Mouse (Mus musculus): Measurements from ENCODE around the gene Dkkl1. TPM values are rescaled to one million over a fixed set of nuclear protein-coding genes. Genes with fewer than 3 reads are reported as not detected.

Dkkl1 gene
- polyA plus RNA-seq, 1 experiment from 2014 or later = 1.4 TPM

DNA sequence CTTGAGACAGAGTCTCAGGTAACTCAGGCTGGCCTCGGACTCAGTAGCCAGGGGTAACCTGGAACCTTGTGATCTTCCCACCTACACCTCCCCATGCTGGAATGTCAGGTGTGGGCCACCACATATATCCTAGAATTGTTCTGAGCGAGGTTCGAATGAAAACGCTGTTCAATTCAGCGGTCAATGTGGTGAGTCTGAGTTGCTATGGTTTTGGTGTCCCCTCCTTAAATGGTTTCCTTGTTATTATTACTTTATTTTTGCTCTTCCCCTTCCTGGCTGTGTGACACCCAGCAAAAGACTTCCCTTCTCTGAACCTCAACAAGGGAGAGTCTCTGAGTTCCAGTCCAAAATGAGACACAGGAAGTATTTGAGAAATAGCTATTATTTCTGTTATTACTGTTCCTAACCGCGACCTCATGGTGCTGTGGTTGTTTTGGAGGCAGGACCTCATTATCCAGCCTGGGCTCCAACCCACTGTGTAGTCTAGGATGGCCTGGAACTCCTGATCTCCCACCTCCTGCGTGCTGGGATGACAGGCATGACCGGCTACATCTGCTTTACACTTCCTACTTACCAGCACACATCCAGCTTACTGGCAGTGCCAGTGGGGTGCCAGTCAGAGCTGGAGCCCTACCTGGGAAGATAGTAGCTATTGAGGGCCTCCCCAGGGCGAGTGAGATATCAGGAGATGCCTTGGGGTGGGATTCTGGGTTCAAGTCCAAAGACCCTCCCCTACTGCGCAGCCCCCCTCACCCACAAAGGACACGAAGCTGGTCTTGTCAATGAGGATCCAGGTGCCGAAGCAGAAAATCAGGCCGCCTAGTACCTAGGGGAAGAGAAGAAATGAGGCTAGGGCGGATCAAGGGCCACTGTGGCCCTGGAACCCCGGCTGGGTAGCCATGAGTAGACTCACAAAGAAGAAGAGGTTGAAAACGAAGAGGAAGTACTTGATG lies 26.1 kb upstream of the Dkkl1 start:
- peaks cover 33% of the 10 kb centered on the region for H3K4me1 ChIP-seq
- H3K9me3 ChIP-seq = no peaks in the 10 kb centered on the region
- peaks cover 3% of the 10 kb centered on the region; the same call in 1 of the 2 replicates for H3K36me3 ChIP-seq
- H3K9ac ChIP-seq = no peak overlapping the region
- H3K4me3 ChIP-seq = no peak overlapping the region
- no peak overlapping the region for H3K4me2 ChIP-seq (replicated peaks)
- 77% methylated on average over 17 of the region's 17 CpGs for WGBS
- ATAC-seq (ENCODE audit: insufficient number of reproducible peaks, insufficient read depth, low FRiP score, low TSS enrichment) = no peak
- H3K27me3 ChIP-seq = peaks cover 28% of the 10 kb centered on the region
- no peak overlapping the region for H3K27ac ChIP-seq

DNA sequence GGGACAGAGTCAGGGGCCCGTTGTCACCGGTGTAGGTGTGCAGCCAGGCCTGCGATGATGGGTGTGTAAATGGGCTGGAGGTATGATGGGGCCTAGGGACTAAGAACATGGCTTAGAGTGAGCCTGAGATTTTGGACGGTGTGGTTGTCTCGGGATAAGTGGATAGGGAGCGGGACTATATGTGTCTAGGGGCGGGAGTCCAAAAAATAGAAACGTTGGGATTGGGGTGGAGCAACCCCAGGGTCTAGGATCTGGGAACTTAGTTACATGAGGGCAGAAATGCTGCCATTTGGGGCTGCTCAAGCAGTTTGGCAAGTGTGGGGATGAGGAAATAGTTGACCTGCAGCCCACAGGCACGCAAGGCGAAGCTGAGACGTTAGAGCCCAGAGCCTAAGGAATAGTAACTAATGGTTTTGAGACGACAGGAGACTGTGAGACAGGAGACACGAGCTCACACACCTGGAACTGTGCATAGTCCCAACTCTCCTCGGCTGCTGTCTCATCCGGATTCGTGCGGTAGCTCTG lies 23.8 kb upstream of the Dkkl1 start:
- peaks cover 33% of the 10 kb centered on the region for H3K4me1 ChIP-seq
- WGBS = 27% methylated on average over 17 of the region's 17 CpGs
- peaks cover 25% of the 10 kb centered on the region for H3K36me3 ChIP-seq

DNA sequence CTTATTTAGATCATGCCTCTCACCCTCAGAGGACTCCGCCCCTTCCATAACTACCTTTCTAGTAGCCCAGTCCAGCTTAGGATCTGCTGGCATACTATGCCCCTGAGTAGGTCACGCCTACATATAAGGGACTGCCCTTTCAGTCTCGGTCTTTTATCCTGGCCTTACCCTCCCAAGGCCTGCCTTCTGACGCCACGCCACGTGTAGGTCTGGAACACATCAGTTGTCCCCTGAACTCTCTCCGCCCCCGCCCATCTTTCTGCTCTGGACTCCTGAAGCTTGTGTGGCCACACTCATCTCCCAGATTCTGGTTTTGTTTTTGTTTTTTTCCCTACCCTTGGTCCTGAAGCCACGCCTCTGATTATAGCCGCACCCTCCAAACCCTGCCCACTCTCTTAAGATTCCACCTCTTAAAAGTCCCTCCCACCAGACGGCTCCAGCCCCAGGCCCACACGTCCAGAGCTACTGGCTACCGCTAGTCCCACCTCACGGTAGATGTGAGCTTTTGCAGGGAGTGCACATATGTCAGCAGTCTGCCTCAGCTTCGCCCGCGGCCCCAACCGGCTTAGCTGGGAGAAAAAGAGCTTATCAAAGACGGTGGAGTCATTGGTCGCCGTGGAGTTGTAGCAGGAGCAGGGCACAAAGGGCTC lies 23.1 kb upstream of the Dkkl1 start:
- Histone ChIP-seq H3K27ac (peak overlapping the region; percentile 69), H3K4me3 (peak overlapping the region; percentile 16; the same call in 1 of the 2 replicates), H3K9ac (peak overlapping the region; percentile 41; the same call in 1 of the 2 replicates), H3K27me3 (peaks cover 24% of the 10 kb centered on the region), H3K4me1 (peaks cover 28% of the 10 kb centered on the region), H3K4me2 (replicated peaks) (peak overlapping the region; percentile 48), H3K9me3 (no peaks in the 10 kb centered on the region), H3K36me3 (peaks cover 25% of the 10 kb centered on the region)
- WGBS = 3% methylated on average over 21 of the region's 21 CpGs
- ATAC-seq (ENCODE audit: insufficient number of reproducible peaks, insufficient read depth, low FRiP score, low TSS enrichment) = peak; percentile 76

More for the DNA sequence above, 23.8 kb upstream of the Dkkl1 start:
- Histone ChIP-seq H3K9ac (peak overlapping the region; percentile 41; the same call in 1 of the 2 replicates), H3K4me2 (replicated peaks) (peak overlapping the region; percentile 48), H3K4me3 (peak overlapping the region; percentile 16; the same call in 1 of the 2 replicates), H3K27ac (peak overlapping the region; percentile 69), H3K9me3 (no peaks in the 10 kb centered on the region), H3K27me3 (peaks cover 28% of the 10 kb centered on the region)
- ATAC-seq (ENCODE audit: insufficient number of reproducible peaks, insufficient read depth, low FRiP score, low TSS enrichment) = no peak

DNA sequence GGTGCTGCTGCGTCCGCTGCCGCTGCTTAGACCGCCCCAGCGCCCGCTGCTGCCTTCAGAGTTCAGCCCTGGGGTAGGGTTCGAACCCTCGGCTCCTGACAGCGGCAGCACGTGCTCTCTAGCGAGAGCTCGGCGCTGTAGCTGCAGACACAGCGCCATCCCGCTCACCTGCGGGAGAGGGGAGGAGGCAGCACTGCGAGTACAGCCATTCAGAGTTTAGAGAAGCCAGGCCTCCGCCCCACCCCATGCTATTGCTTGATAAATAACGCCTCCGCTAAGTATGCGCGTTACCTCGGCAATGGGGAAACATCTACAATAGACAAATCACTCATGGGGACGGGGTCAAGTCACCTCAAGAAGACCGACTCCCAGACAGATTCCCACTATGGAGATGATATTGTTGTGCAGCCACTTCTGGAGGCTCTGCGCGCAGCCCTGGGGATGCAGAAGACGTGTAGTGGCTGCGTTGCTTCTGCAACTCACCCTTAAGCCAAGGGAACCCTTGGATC lies 22.4 kb upstream of the Dkkl1 start:
- no peak overlapping the region; the same call in 1 of the 2 replicates for H3K4me3 ChIP-seq
- 11% methylated on average over 29 of the region's 29 CpGs for WGBS
- peaks cover 31% of the 10 kb centered on the region for H3K36me3 ChIP-seq
- H3K4me1 ChIP-seq = peaks cover 28% of the 10 kb centered on the region
- H3K27me3 ChIP-seq = peaks cover 22% of the 10 kb centered on the region
- ATAC-seq (ENCODE audit: insufficient number of reproducible peaks, insufficient read depth, low FRiP score, low TSS enrichment) = no peak
- no peak overlapping the region; the same call in 1 of the 2 replicates for H3K9ac ChIP-seq
- H3K4me2 ChIP-seq (replicated peaks) = peak overlapping the region; percentile 48
- no peaks in the 10 kb centered on the region for H3K9me3 ChIP-seq
- peak overlapping the region; percentile 55; the same call in 1 of the 2 replicates for H3K27ac ChIP-seq

DNA sequence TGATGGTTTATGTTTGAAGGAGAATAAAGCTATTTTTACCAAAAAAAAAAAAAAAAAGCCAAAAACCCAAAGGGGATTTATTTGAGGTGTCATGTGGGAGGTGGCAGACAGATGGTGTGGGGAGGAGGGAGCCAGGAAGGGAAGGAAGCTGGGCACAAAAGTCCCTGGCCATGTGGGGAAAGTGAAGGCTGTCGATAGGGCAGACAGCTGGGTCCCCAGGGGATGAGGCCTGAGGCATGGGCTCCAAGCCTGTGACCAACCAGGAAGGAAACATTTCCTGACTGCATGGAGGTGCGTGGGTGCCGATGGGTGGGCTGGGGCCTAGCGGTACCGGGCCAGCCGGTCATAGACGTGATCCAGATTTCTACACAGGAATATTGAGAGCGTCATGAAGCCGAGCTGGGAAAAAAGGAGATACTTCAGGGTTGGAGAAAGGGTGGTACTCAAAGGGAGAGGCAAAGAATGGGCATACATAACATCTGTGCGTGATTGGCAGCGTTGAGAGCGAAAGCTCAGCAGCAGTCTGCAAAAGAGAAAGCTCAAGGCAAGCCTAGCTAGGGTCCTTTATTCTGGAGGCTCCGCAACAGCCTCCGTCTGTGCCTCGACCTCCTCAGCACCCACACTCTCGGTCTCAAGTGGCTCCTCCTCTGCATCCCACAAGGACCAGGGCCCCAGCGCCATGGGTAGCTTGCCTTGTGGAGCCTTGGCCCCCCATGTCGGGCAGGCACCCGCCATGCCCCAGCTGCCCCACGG lies 21.8 kb upstream of the Dkkl1 start:
- Histone ChIP-seq H3K9ac (no peak overlapping the region; the same call in 1 of the 2 replicates), H3K36me3 (peaks cover 37% of the 10 kb centered on the region), H3K9me3 (no peaks in the 10 kb centered on the region), H3K4me3 (no peak overlapping the region), H3K27me3 (peaks cover 16% of the 10 kb centered on the region), H3K4me1 (peaks cover 28% of the 10 kb centered on the region), H3K27ac (peak overlapping the region; percentile 55; the same call in 1 of the 2 replicates), H3K4me2 (replicated peaks) (peak overlapping the region; percentile 48; the same call in 1 of the 2 replicates)
- 25% methylated on average over 20 of the region's 20 CpGs for WGBS
- no peak for ATAC-seq (ENCODE audit: insufficient number of reproducible peaks, insufficient read depth, low FRiP score, low TSS enrichment)

DNA sequence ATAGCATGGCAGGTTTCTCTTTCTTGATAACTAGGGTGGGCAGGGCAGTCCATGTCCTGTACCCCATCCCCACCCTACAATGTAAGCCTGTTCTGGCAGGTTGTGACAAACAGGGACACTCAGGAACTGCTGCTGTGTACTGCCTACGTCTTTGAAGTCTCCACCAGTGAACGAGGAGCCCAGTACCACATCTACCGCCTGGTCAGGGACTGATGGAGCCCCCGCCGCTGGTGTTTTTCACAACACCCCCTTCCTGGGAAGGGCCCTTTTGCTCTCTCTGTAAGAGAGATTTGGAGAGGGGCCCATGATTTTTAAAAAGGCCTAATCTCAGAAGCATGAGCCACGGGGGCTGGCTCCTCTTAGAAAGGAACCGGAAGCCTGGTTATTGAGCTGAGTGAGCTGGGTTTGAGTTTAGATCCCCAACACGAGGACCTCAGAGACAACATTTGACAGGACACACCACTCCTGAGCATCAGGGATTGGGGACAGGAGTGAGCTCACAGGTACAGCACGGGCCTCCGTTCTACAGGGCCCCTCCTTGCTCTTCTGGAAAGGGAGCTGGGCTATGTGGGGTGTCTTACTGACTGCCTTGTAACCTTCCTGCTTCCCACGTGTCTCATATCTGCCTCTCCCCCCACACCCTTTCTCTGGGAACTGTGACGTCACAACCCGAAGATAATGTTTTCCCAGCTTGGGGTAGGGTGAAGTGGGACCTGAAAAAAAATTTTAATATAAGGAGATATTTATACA lies 20.9 kb upstream of the Dkkl1 start:
- peaks cover 9% of the 10 kb centered on the region; the same call in 1 of the 2 replicates for H3K27me3 ChIP-seq
- H3K27ac ChIP-seq = no peak overlapping the region
- ATAC-seq (ENCODE audit: insufficient number of reproducible peaks, insufficient read depth, low FRiP score, low TSS enrichment) = no peak
- no peak overlapping the region for H3K4me3 ChIP-seq
- H3K9me3 ChIP-seq = no peaks in the 10 kb centered on the region
- H3K9ac ChIP-seq = no peak overlapping the region
- WGBS = 68% methylated on average over 13 of the region's 13 CpGs
- H3K4me2 ChIP-seq (replicated peaks) = no peak overlapping the region
- H3K36me3 ChIP-seq = peaks cover 46% of the 10 kb centered on the region
- H3K4me1 ChIP-seq = peaks cover 28% of the 10 kb centered on the region

DNA sequence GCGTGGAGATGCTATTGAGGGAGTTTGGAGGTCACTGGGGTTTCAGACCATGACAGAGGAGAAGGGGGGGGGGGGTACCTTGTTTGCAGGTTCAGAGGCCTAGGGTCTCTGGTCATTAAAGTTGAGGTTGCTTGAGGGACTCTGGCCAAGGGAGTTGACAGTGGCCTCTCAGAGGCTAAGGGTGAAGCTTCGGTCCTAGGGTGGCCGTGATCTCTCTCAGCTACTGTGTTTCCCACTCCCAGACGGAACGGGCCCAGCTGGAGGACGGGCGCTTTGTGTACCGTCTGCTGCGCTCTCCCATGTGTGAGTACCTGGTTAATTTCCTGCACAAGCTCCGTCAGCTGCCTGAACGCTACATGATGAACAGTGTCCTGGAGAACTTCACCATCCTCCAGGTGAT lies 20.0 kb upstream of the Dkkl1 start:
- H3K36me3 ChIP-seq = peaks cover 54% of the 10 kb centered on the region
- H3K27me3 ChIP-seq = peaks cover 6% of the 10 kb centered on the region; the same call in 1 of the 2 replicates
- 87% methylated on average over 11 of the region's 11 CpGs for whole genome bisulfite sequencing
- no peak overlapping the region for H3K27ac ChIP-seq
- H3K4me2 ChIP-seq (replicated peaks) = no peak overlapping the region
- ATAC-seq (ENCODE audit: insufficient number of reproducible peaks, insufficient read depth, low FRiP score, low TSS enrichment) = no peak
- H3K4me3 ChIP-seq = no peak overlapping the region
- H3K4me1 ChIP-seq = peaks cover 28% of the 10 kb centered on the region
- H3K9ac ChIP-seq = no peak overlapping the region
- H3K9me3 ChIP-seq = no peaks in the 10 kb centered on the region

DNA sequence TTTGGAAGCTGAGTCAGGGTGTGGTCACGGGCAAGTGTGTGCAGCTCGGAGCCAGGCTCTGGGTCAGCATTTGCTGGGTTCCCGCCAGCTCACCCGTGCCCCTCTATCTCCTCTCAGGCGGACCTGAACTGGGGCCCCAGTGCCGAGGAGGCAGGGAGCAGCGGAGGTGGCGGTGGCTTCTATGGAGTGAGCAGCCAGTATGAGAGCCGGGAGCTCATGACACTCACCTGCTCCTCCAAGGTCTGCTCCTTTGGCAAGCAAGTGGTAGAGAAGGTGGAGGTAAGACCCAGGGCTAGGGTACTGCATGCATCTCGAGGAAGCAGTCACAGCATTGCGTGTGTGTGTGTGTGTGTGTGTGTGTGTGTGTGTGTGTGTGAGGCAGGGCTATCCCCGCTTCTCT lies 19.2 kb upstream of the Dkkl1 start:
- no peak overlapping the region for H3K4me3 ChIP-seq
- no peak for ATAC-seq (ENCODE audit: insufficient number of reproducible peaks, insufficient read depth, low FRiP score, low TSS enrichment)
- peaks cover 28% of the 10 kb centered on the region for H3K4me1 ChIP-seq
- 0 out of 2 replicates have a peak, but pooled peaks cover 4% of the 10 kb centered on the region for H3K27me3 ChIP-seq
- H3K9me3 ChIP-seq = no peaks in the 10 kb centered on the region
- WGBS = 93% methylated on average over 12 of the region's 12 CpGs
- H3K9ac ChIP-seq = no peak overlapping the region
- H3K27ac ChIP-seq = no peak overlapping the region
- no peak overlapping the region for H3K4me2 ChIP-seq (replicated peaks)
- peaks cover 61% of the 10 kb centered on the region for H3K36me3 ChIP-seq

DNA sequence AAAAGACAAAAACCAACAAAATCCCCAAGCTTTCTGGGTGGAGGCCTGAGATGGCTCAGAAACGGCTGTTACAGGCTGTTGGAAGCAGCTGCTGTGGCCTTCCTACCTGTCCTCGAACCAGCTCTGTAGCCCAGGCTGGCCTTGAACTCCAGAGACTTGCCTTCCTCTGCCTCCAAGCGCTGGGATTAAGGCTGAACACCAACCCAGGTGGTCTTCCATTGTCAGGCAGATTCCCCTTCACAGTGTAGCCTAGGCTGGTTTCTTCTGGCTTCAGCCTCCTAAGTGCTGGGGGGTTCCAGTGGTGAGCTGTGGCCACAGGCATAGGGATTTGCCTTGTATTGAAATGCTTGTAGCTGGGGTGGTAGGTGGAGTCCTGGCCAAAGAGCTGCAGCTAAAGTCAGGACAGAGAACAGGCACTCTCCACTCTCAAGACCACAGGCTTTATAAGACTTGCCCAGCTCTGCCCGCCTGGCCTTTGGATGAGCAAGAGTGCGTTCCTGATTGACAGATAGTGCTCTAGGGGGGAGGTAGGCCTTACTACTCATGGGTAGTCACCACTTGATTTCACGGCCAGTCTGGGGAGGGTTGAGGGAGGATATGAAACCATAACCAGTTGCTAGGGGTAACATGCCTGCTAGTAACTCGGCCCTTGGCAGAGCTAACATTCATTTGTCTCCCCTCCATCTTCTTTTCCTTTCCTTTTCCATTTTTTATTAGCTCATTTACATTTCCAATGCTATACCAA lies 17.7 kb upstream of the Dkkl1 start:
- no peak for ATAC-seq (ENCODE audit: insufficient number of reproducible peaks, insufficient read depth, low FRiP score, low TSS enrichment)
- H3K27me3 ChIP-seq = no peaks in the 10 kb centered on the region
- peaks cover 77% of the 10 kb centered on the region for H3K36me3 ChIP-seq
- no peaks in the 10 kb centered on the region for H3K9me3 ChIP-seq
- peaks cover 16% of the 10 kb centered on the region for H3K4me1 ChIP-seq
- H3K27ac ChIP-seq = no peak overlapping the region
- H3K4me2 ChIP-seq (replicated peaks) = no peak overlapping the region
- 91% methylated on average over 7 of the region's 7 CpGs for WGBS
- H3K9ac ChIP-seq = no peak overlapping the region
- no peak overlapping the region for H3K4me3 ChIP-seq

DNA sequence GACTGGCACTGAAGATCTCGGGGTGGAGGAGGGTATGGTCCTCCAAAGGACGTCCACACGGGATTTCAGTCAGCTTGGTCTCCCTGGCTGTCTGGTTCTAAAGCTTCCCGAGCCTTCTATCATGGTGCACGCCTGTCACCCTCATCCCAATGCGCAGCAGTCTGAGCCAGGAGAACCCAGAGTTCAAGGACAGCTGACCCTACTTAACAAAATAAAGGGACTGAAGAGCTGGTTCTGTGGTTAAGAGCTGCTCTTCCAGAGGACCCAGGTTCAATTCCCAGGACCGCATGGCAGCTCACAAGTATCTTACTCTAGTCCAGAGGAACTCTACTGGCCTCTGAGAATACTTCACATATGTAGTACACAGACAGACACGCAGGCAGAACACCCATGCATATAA lies 17.1 kb upstream of the Dkkl1 start:
- ATAC-seq (ENCODE audit: insufficient number of reproducible peaks, insufficient read depth, low FRiP score, low TSS enrichment) = no peak
- Histone ChIP-seq H3K27ac (no peak overlapping the region), H3K27me3 (no peaks in the 10 kb centered on the region), H3K9me3 (no peaks in the 10 kb centered on the region), H3K4me3 (no peak overlapping the region), H3K9ac (no peak overlapping the region), H3K36me3 (peaks cover 83% of the 10 kb centered on the region), H3K4me2 (replicated peaks) (no peak overlapping the region), H3K4me1 (peaks cover 10% of the 10 kb centered on the region)
- 97% methylated on average over 8 of the region's 8 CpGs for WGBS

Data from embryonic facial prominence, embryonic 12.5 days (tissue).